Mouse (Mus musculus): ENCODE data around the gene Ebf3. TPM values are rescaled to one million over a fixed set of nuclear protein-coding genes. Genes with fewer than 3 reads are reported as not detected.

Ebf3 gene
- polyA plus RNA-seq, 1 experiment from 2014 or later: 1.5 TPM

DNA sequence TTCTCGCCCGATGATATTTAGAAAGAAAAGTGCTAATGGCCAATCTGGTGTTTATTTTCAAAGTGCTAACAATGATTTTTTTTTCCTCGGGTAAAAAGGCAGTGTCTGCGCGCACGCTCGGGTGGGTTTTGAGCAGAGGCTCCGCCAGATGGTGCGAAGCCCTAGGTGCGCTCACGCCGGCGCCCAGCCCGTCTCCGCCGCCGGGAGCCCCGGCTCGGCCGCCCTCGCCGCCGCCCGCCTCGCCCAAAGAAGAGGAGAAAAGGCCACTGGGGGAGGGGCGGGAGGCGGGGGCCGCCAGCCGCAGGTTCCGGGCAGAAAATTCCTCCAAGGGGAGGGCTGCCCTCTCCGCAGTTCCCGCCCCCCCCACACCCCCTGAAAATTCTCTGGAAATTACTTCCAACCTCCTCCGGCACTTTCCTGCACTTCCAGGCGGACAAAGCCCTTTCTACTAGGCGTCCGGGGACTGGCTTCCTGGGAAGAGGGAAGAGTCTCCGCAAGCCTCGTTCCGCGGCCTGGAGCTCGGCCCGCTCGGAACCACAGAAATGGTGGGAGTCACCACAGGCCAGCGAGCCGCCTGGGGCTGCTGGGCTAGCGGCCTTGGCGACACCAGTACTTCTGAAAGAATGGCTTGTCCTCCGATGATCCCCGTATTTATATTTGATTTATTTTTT lies 4.0 kb downstream of the Ebf3 start:
- no peak overlapping the region for H3K9ac ChIP-seq
- peaks cover 82% of the 10 kb centered on the region for H3K27me3 ChIP-seq (replicated peaks)
- no peaks in the 10 kb centered on the region for H3K9me3 ChIP-seq
- 5% methylated on average over 48 of the region's 49 CpGs for WGBS
- ATAC-seq (ENCODE audit: insufficient read depth, low FRiP score, low read depth): no peak
- H3K27ac ChIP-seq: no peak overlapping the region
- peaks cover 35% of the 10 kb centered on the region for H3K4me1 ChIP-seq
- no peaks in the 10 kb centered on the region for H3K36me3 ChIP-seq
- H3K4me2 ChIP-seq: peak overlapping the region; percentile 53
- H3K4me3 ChIP-seq (replicated peaks): peak overlapping the region; percentile 34

DNA sequence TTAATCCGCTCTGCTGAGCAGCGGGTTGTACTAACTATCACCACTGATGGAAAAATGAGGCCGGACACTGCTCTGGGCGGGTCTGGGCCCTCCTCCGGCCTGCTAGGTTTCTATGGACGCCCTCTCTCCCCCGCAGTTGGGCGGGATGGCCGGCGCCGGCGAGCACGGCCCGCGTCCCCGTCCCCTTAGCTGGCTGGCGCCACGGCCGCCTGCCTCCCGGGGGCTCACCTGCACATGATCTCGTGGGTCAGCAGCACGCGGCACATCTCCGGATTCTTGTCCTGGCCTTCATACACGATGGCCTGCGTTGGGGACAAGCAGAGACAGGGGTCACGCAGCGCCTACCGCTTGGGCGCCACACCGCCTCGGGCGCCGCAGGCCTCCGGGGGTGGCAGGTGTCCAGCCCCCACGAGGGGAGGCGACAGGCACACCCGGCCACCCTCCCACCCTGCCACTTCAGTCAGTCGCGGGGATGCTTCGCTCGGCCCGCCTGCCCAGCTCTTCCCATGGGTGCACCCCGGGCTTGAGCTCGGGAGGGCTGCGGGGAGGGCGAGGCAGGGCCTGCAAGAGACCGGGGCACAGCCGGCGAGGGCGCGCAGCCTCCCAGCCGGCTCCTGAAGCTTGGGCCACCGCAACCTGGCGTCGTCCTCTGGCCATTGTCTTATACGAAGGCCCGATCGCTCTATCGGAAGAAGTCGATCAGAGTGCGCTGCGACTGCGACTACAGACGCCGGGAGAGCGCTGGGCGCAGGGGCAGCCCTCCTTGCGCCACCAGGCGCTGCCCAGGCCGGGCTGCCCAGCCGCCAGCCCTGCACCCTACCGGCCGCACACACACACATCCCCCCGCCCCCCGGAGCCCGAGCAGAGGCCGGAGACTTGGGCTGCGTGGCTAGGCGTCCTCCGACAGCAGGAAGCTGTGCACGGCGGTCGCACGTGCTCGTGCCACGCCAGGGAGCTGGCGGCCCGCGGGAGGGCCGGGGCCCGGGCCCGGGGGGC lies 4.9 kb downstream of the Ebf3 start:
- no peak overlapping the region for H3K27ac ChIP-seq
- 2% methylated on average over 92 of the region's 93 CpGs for WGBS
- H3K4me2 ChIP-seq: peak overlapping the region; percentile 53
- no peak overlapping the region for H3K9ac ChIP-seq
- peaks cover 80% of the 10 kb centered on the region for H3K27me3 ChIP-seq (replicated peaks)
- no peak for ATAC-seq (ENCODE audit: insufficient read depth, low FRiP score, low read depth)
- no peaks in the 10 kb centered on the region for H3K9me3 ChIP-seq
- H3K4me3 ChIP-seq (replicated peaks): peak overlapping the region; percentile 34
- no peaks in the 10 kb centered on the region for H3K36me3 ChIP-seq
- peaks cover 27% of the 10 kb centered on the region for H3K4me1 ChIP-seq

DNA sequence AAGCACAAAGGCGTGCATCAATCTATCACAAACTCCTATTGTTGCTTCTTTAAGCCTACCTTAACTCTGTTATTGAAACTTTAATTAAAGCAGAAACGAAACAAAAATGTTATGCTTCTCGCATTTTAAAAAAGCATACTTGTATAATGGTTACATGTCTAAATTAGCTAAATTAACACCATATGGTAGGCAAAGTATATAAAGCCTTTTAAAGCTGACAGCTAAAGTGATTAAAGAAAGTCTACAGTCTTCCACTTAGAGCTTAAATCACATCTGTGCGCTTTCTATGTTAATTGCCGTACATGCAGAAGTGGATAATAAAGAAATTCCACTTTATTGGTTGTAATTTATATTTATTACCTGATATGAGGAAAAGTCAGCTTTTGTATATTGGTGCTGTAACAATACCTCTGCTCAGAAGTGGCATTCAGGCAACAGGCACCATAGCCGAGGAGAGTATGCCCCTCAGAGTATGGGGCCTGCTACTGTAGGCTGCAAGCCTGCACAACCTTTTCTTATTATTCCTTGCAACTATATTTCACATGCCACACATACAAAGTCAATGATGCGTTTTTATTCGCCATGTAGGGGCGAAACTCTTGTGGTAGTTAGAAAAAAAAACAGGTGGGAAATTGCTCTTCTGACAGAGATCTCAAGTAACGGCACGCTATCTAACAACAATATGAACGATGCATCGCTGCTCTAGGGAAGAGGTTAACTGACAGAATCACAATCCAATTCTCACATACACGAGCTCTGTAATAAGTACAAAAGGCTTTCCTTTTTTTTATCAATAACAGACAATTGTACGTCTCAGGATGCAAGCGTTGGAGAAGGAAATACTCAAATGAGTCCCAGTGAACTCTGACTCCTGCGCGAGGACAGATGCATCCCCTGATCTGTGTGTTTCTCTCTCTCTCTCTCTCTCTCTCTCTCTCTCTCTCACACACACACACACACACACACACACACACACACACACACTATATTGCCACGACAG lies 5.9 kb downstream of the Ebf3 start:
- no peaks in the 10 kb centered on the region for H3K9me3 ChIP-seq
- no peak overlapping the region for H3K4me3 ChIP-seq (replicated peaks)
- WGBS: 34% methylated on average over 19 of the region's 19 CpGs
- H3K9ac ChIP-seq: no peak overlapping the region
- H3K4me2 ChIP-seq: peak overlapping the region; percentile 53
- no peak overlapping the region for H3K27ac ChIP-seq
- H3K27me3 ChIP-seq (replicated peaks): peaks cover 80% of the 10 kb centered on the region
- no peaks in the 10 kb centered on the region for H3K36me3 ChIP-seq
- H3K4me1 ChIP-seq: peaks cover 19% of the 10 kb centered on the region
- no peak for ATAC-seq (ENCODE audit: insufficient read depth, low FRiP score, low read depth)

- Histone ChIP-seq H3K4me3 (replicated peaks) (no peak overlapping the region), H3K36me3 (no peaks in the 10 kb centered on the region), H3K9ac (no peak overlapping the region), H3K4me1 (peaks cover 16% of the 10 kb centered on the region), H3K9me3 (no peaks in the 10 kb centered on the region), H3K27ac (no peak overlapping the region), H3K27me3 (replicated peaks) (peaks cover 72% of the 10 kb centered on the region), H3K4me2 (no peak overlapping the region)
- ATAC-seq (ENCODE audit: insufficient read depth, low FRiP score, low read depth): no peak
- 20% methylated on average over 8 of the region's 8 CpGs for WGBS
Observed at GRCm38 (mm10) chr7:137307131-137307530, 7.1 kb downstream of the Ebf3 start.

DNA sequence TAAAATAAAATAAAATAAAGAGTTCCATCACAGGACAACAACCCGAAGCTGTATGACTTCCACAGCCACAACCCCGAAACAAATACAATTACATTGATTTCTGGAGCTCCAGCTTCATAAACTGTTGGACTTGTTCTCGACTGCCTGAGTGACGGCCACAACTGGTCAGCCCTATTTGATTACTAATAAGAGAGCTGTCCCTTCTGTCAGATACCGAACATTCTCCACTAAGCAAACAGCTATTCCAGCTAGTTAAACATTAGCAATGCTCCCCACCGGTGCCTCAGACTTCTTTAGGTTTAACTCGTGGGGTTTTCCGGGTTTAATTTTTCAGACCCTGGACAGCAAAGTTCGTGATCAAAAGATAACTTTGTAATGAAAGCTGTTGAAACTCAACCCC lies 8.1 kb downstream of the Ebf3 start:
- WGBS: 41% methylated on average over 9 of the region's 9 CpGs
- Histone ChIP-seq H3K4me1 (peaks cover 22% of the 10 kb centered on the region), H3K4me3 (replicated peaks) (no peak overlapping the region), H3K9me3 (no peaks in the 10 kb centered on the region), H3K36me3 (no peaks in the 10 kb centered on the region), H3K9ac (no peak overlapping the region), H3K27me3 (replicated peaks) (peaks cover 71% of the 10 kb centered on the region), H3K27ac (no peak overlapping the region), H3K4me2 (no peak overlapping the region)
- ATAC-seq (ENCODE audit: insufficient read depth, low FRiP score, low read depth): no peak

GRCm38 (mm10) chr7:137303776-137304171 lies 10.5 kb downstream of the Ebf3 start:
- peaks cover 6% of the 10 kb centered on the region; the same call in 1 of the 2 replicates for H3K4me1 ChIP-seq
- no peak overlapping the region; the same call in 1 of the 2 replicates for H3K4me3 ChIP-seq (replicated peaks)
- no peak overlapping the region for H3K9ac ChIP-seq
- H3K9me3 ChIP-seq: no peaks in the 10 kb centered on the region
- peaks cover 73% of the 10 kb centered on the region for H3K27me3 ChIP-seq (replicated peaks)
- H3K27ac ChIP-seq: no peak overlapping the region
- WGBS: 56% methylated on average over 10 of the region's 10 CpGs
- no peaks in the 10 kb centered on the region for H3K36me3 ChIP-seq
- no peak overlapping the region for H3K4me2 ChIP-seq
- ATAC-seq (ENCODE audit: insufficient read depth, low FRiP score, low read depth): no peak

DNA sequence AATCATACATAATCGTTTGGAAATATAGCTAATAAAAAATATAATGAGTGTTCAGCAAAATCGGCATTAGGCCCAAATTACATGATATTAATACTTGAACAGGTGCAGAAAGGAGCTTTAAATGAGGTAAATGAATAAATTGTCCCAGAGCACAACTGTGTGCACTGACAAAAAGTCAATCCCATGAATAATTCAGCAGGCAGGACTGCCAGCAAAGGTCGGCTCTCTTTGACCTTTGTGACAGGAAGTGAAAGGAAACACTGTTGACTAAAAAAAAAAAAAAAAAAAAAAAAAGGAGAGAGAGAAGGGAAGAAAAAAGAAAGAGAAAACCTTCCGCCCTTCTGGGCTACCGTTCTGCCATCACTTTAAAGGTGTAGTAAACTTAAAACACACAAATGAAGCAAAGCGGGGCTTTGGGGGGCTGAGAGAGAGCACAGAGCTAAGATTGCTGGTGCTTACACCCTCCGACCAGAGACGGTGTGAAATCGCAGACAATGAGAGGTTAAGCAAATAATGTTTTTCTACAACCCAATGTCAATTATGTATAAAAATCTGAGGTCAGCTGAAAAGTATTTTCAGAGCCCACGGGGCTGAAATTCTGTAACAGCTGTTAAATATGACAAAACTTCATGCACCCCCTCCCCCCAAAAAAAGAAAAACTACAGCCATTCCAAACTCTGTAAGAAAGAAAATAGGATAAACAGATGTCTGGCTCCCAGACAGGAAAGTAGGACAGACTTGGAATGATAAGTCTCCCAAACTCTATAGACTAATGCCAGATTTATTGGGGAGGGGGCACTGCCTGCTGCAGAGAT lies 11.1 kb downstream of the Ebf3 start:
- peaks cover 6% of the 10 kb centered on the region; the same call in 1 of the 2 replicates for H3K4me1 ChIP-seq
- 42% methylated on average over 10 of the region's 10 CpGs for WGBS
- no peaks in the 10 kb centered on the region for H3K9me3 ChIP-seq
- no peak overlapping the region for H3K9ac ChIP-seq
- H3K4me2 ChIP-seq: no peak overlapping the region
- H3K27me3 ChIP-seq (replicated peaks): peaks cover 72% of the 10 kb centered on the region
- no peak overlapping the region for H3K27ac ChIP-seq
- ATAC-seq (ENCODE audit: insufficient read depth, low FRiP score, low read depth): no peak
- no peaks in the 10 kb centered on the region for H3K36me3 ChIP-seq
- no peak overlapping the region; the same call in 1 of the 2 replicates for H3K4me3 ChIP-seq (replicated peaks)

DNA sequence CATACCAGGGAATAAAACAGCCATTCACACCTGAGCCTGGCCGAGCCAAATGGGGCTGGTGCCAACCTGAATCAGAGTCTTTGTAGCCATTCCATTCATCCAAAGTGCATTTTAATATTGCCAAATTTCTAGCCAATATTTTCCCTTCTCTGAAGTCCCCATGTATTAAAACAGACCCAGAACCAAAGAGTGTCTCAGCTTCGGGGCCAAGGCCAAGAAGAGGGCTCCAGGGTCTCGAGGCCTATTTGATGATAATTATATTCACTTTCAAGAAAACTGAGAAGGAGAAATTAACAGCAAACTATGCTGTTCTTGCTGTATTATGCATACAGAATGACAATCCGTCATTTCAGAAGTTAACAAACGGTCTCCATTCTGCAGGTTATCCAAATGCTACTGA lies 12.1 kb downstream of the Ebf3 start:
- peaks cover 6% of the 10 kb centered on the region; the same call in 1 of the 2 replicates for H3K4me1 ChIP-seq
- H3K4me3 ChIP-seq (replicated peaks): no peak overlapping the region
- no peak for ATAC-seq (ENCODE audit: insufficient read depth, low FRiP score, low read depth)
- H3K36me3 ChIP-seq: no peaks in the 10 kb centered on the region
- H3K9me3 ChIP-seq: no peaks in the 10 kb centered on the region
- peaks cover 74% of the 10 kb centered on the region for H3K27me3 ChIP-seq (replicated peaks)
- 82% methylated on average over 5 of the region's 5 CpGs for WGBS
- H3K27ac ChIP-seq: no peak overlapping the region
- H3K4me2 ChIP-seq: no peak overlapping the region
- no peak overlapping the region for H3K9ac ChIP-seq

- 26% methylated on average over 15 of the region's 15 CpGs for WGBS
- peaks cover 74% of the 10 kb centered on the region for H3K27me3 ChIP-seq (replicated peaks)
- no peaks in the 10 kb centered on the region for H3K36me3 ChIP-seq
- H3K4me3 ChIP-seq (replicated peaks): no peak overlapping the region
- H3K9me3 ChIP-seq: no peaks in the 10 kb centered on the region
- H3K4me1 ChIP-seq: peaks cover 6% of the 10 kb centered on the region; the same call in 1 of the 2 replicates
- H3K9ac ChIP-seq: no peak overlapping the region
- no peak overlapping the region for H3K4me2 ChIP-seq
- ATAC-seq (ENCODE audit: insufficient read depth, low FRiP score, low read depth): peak; percentile 31; the same call in 1 of the 2 replicates
- H3K27ac ChIP-seq: no peak overlapping the region
Observed at GRCm38 (mm10) chr7:137301329-137301751, 12.9 kb downstream of the Ebf3 start.

DNA sequence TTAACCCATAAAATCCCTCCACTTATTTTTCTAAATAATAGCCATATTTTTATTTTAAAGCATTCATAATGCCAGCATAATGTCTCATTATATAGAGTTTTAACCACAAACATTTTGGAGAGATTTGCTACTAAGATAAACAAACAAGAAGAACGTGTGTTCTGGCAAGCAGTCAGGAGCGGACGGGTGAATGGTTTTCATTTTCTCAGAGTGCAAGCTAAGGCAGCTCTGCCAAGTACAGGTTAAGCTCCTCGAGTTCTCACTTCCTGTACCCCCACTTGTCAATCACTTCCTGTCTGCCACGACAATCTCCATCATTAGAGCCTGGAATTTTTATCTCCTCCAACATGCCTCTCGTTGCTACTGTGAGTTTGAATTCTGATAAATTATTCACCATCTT lies 13.4 kb downstream of the Ebf3 start:
- peaks cover 74% of the 10 kb centered on the region for H3K27me3 ChIP-seq (replicated peaks)
- WGBS: 27% methylated on average over 6 of the region's 6 CpGs
- no peaks in the 10 kb centered on the region for H3K36me3 ChIP-seq
- no peak for ATAC-seq (ENCODE audit: insufficient read depth, low FRiP score, low read depth)
- H3K9me3 ChIP-seq: no peaks in the 10 kb centered on the region
- no peak overlapping the region for H3K9ac ChIP-seq
- no peak overlapping the region for H3K4me2 ChIP-seq
- no peak overlapping the region for H3K27ac ChIP-seq
- H3K4me1 ChIP-seq: peaks cover 6% of the 10 kb centered on the region; the same call in 1 of the 2 replicates
- no peak overlapping the region for H3K4me3 ChIP-seq (replicated peaks)

Measured in stomach, embryonic 15.5 days (tissue).